Mouse (Mus musculus) cerebellum, adult 2 months (tissue): ENCODE measurements around the gene Inhbb. TPM values are rescaled to one million over a fixed set of nuclear protein-coding genes. Genes with fewer than 3 reads are reported as not detected.
A peak's percentile ranks its signal among the peaks of the same experiment; 100 is the strongest.

ENCODE experiments used
- DNase-seq, 2 experiments: peaks; one replicate each; pipeline ENCODE4 v3.0.0; 2021
- H3K27ac ChIP-seq: fragments of 200-500 bp; 2 replicates; pipeline ENCODE4 v1.5.1; 2012; ENCODE audit warnings: low read length, control low read depth, inconsistent platforms; ENCODE audit not compliant: insufficient read depth
- H3K27me3 ChIP-seq: fragments of 200-500 bp; 2 replicates; pipeline ENCODE4 v1.6.1; 2012; ENCODE audit warnings: inconsistent platforms, mild to moderate bottlenecking, low read length, moderate library complexity; ENCODE audit not compliant: control insufficient read depth, insufficient read depth
- H3K4me1 ChIP-seq: fragments of 200-500 bp; 2 replicates; pipeline ENCODE4 v1.6.1; 2011; ENCODE audit warnings: low read length; ENCODE audit not compliant: control insufficient read depth, insufficient read depth
- H3K4me3 ChIP-seq: fragments of 200-500 bp; replicated peaks from 2 replicates; pipeline ENCODE3; 2011; ENCODE audit warnings: mild to moderate bottlenecking, low read depth, low read length, control low read depth; ENCODE audit not compliant: insufficient read depth
- CTCF ChIP-seq: fragments of 200-500 bp; IDR thresholded peaks from 2 replicates; pipeline ENCODE4 v1.5.1; 2011; ENCODE audit warnings: low read depth, mild to moderate bottlenecking, control low read depth, low read length, moderate library complexity, borderline replicate concordance; ENCODE audit not compliant: insufficient read depth
- POLR2A ChIP-seq: fragments of 200-500 bp; IDR thresholded peaks from 2 replicates; pipeline ENCODE4 v1.6.1; 2011; ENCODE audit warnings: low read length, control low read depth, borderline replicate concordance; ENCODE audit not compliant: insufficient read depth
- WGBS: fragments of 180-500 bp; shearing (Covaris S2); methylation state at CpG from one replicate; pipeline ENCODE4 v1.1.7; 2018; 5-methylcytosine and 5-hydroxymethylcytosine counted together
- polyA plus RNA-seq: library from polyadenylated mRNA; depleted of rRNA; stranded (reverse); fragments of >200 nt; gene quantifications from 2 replicates; pipeline ENCODE4 v1.2.3, GENCODE M21; 2012

Gene Inhbb
- polyA plus RNA-seq, 1 experiment = 6.1 TPM

DNA sequence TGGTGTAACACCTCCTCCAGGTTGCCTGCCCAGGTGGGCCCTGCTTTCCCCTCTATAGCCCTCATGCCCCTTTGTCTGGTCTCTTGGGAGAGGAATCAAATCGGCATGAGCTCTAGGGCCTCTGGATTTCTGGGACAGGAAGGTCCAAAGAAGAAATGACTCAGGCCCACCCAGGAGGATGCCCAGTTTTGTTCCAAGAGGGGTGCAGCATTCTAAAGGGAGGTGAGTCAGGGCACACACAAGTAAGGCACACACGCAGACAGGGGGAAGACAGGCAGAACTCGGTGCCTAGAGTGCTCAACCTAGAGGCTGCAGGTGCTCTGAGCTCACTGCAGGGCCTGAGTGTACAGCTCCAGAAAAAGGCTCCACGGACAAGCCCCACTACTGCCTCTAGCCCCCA is 17.7 kb downstream of the Inhbb start:
- no peak overlapping the region for H3K27ac ChIP-seq
- TF ChIP-seq CTCF (no peak), POLR2A (no peak)
- DNase-seq = no peak
- 76% methylated on average over 4 of the region's 4 CpGs for WGBS
- H3K4me3 ChIP-seq = no peak overlapping the region
- no peaks in the 10 kb centered on the region for H3K27me3 ChIP-seq
- H3K4me1 ChIP-seq = no peaks in the 10 kb centered on the region

DNA sequence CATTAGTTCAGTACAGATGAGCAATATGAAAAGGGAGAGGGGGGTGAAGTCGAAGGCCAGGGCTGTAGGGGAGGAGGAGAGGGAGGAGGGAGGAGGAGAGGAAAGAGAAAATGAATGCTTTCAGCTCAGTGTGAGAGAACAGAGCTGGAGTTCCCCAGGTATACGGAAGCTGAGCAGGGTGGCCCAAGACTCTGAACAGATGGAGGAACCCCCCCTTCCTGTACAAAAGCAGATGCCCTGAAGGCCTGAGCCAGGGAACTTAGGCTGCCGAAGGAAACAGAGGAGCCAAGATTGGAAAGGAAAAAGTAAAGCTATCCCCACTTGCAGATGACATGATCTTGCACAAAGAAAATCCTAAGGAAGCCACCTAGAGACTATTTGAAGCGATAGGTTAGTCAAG is 20.8 kb downstream of the Inhbb start:
- TF ChIP-seq CTCF (no peak), POLR2A (no peak)
- H3K27me3 ChIP-seq = no peaks in the 10 kb centered on the region
- no peak for DNase-seq
- H3K27ac ChIP-seq = no peak overlapping the region
- 32% methylated on average over 4 of the region's 4 CpGs for WGBS
- H3K4me1 ChIP-seq = no peaks in the 10 kb centered on the region
- no peak overlapping the region for H3K4me3 ChIP-seq

DNA sequence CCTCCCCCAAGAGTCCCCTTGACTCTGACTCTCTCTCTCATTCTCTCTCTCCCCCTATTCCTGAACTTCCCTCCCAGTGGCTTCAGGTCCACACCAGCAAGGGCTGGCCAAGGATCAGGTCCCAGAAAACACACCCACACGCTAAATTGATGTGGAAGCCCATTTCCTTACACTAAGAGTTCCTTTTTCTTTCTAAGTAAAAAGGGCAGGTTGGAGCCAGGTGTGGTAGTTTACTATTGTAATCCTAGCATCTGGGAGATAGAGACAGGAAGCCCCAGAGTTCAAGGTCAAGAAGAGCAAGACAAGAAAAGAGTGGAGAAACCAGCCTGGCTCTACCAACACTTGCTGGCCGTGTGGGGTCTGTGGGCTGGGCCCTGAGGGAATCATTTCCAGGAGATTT is 23.4 kb downstream of the Inhbb start:
- no peak overlapping the region for H3K4me3 ChIP-seq
- no peak for DNase-seq
- H3K4me1 ChIP-seq = no peaks in the 10 kb centered on the region
- WGBS = 96% methylated on average over 2 of the region's 2 CpGs
- no peak overlapping the region for H3K27ac ChIP-seq
- H3K27me3 ChIP-seq = no peaks in the 10 kb centered on the region
- TF ChIP-seq POLR2A (no peak), CTCF (no peak)

DNA sequence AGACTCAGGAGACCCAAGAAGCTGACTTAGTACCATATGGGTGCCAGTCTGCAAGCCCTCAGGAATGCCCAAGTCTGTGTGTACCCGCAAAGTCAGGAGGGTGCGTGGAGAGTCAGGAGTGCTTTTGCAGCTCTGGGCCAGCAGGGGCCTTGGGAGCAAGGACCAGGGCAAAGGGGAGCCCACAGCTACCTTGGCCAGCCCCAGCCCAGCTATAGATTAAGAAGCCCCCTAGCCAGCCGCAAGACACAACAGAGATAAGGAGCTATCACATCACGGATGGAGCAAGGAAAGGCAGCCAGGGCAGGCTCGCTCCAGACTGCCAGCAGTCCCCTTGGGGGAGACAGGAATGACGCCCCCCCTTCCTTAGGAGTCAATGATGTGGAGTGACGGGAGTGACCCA is 24.2 kb downstream of the Inhbb start:
- no peaks in the 10 kb centered on the region for H3K27me3 ChIP-seq
- H3K4me1 ChIP-seq = no peaks in the 10 kb centered on the region
- TF ChIP-seq POLR2A (no peak), CTCF (no peak)
- no peak overlapping the region for H3K4me3 ChIP-seq
- 89% methylated on average over 7 of the region's 7 CpGs for WGBS
- H3K27ac ChIP-seq = no peak overlapping the region
- no peak for DNase-seq

DNA sequence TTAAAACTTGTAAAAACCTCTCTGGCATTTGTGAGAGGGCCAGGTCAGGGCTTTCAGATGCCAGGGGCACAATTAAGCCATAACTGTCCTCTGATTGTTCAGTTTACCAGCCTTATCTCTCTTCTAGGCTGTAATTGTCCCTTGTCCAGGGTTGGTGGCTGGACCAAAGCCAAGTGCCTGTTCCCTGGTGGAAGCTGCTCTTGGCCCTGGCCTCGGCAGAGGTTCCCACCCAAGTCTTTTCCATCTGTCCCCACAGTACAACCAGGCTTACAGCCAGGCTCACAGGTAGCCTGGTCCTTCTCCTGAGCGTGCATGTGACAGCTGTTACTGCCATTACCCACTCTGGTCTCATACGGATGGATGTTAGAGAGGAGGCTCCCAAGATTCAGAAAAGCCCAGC is 30.7 kb downstream of the Inhbb start:
- Histone ChIP-seq H3K4me1 (peaks cover 11% of the 10 kb centered on the region), H3K27ac (no peak overlapping the region), H3K27me3 (no peaks in the 10 kb centered on the region), H3K4me3 (no peak overlapping the region)
- peak; percentile 72 to 76 for DNase-seq
- no peak for TF ChIP-seq CTCF
- TF ChIP-seq POLR2A = no peak
- WGBS = 10% methylated on average over 3 of the region's 3 CpGs

DNA sequence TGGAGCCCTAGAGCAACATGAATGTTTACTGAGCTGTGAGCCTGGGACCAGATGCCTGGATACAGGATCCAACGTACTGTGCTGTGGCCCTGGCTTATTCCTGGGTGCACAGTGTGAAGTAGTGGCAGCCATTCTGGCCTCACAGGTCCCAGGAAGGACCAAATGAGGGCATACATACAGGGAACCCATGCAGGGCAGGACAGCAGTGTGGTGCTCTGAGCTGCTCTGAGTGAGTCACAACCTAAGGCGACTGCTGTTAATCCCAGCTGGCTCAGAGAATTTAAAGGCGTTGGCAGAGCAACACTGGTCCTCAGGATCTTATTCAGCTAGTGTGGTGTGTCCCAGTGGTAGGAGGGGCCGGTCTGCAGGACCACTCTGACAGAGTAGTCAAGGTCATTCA is 31.4 kb downstream of the Inhbb start:
- Histone ChIP-seq H3K4me1 (peaks cover 11% of the 10 kb centered on the region), H3K4me3 (no peak overlapping the region), H3K27ac (no peak overlapping the region), H3K27me3 (no peaks in the 10 kb centered on the region)
- no peak for TF ChIP-seq CTCF
- WGBS = 68% methylated on average over 4 of the region's 4 CpGs
- DNase-seq = peak in 1 of 2 experiments; percentile 15

DNA sequence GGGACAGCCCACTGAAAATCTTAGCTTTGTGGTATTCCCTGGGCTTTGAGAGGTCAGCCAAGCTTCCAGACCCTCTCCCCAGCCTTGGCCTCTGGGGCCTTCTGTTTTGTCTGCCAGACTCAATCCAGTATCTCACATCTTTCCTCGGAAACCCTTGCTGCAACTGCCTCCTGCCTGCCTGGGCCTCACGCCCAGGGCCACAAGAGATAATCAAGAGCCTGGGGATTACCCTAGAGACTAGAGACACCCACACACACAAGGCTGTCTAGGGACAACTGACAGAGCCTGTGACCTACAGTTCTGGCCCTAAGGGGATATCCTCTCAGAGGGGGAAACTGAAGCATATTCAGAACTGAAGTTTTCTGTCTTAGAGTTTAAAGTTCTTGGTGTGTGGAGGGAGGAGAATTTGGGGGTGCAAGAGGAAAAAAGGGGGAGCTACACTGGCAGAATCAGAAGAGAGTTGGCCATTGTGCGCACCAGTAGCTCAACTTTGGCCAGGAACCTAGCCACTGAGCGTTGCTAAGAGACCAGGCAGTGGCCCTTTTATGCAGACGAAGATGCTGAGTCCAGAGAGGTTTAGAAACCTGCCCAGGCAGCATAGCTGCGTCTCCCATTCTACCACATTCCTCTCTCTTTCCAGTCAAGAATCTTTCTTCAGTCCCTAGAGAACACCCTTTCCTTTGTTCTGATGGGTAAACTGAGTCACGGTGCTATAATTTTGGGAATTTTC is 32.1 kb downstream of the Inhbb start:
- 81% methylated on average over 7 of the region's 7 CpGs for WGBS
- peaks cover 11% of the 10 kb centered on the region for H3K4me1 ChIP-seq

DNA sequence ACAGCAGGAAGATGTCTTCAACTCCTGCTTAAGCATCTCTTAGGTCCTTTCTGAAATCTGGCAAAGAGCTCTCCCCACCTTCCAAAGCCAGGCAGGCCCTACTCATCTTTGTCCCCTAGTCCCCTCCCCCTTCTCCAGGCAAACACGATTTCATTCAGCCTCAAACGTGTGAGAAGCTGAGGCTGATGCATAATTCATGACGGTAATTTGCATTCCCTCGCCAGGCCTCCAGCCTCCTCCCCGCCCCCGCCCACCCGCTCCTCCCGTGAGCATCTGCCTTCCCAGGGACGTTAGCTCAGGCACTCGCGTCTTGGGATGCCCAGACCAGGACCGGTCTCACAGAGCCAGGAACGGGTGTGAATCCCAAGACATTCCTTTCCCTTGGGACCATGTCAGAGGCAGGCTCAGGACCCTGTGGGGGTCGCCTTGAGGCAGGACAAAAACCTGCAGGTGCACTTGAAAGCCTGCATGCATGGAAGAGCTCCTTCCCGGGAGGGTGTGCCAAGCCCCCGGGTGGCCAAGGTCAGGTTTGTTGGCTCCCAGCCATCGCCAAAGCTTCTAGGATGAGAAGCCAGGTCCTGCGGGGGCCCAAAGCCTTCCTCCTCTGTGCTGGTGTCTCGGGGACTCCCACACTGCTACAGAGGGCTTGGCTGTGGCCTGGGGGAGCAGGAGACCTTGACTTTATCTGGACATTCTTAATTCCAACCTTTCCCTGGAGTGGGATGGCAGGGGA is 33.2 kb downstream of the Inhbb start:
- H3K4me3 ChIP-seq = no peak overlapping the region
- WGBS = 19% methylated on average over 19 of the region's 19 CpGs
- TF ChIP-seq POLR2A (no peak), CTCF (no peak)

More for the DNA sequence above, 32.1 kb downstream of the Inhbb start:
- no peak for DNase-seq
- TF ChIP-seq POLR2A (no peak), CTCF (no peak)
- Histone ChIP-seq H3K27me3 (no peaks in the 10 kb centered on the region), H3K4me3 (no peak overlapping the region), H3K27ac (no peak overlapping the region)

More for the DNA sequence above, 33.2 kb downstream of the Inhbb start:
- no peak overlapping the region for H3K27ac ChIP-seq
- H3K4me1 ChIP-seq = peaks cover 11% of the 10 kb centered on the region
- peak; percentile 12 to 20 for DNase-seq
- H3K27me3 ChIP-seq = no peaks in the 10 kb centered on the region
